Mouse (Mus musculus) kidney, embryonic 14.5 days (tissue): ENCODE measurements around the gene Ankrd39. TPM values are rescaled to one million over a fixed set of nuclear protein-coding genes. Genes with fewer than 3 reads are reported as not detected.
A peak's percentile ranks its signal among the peaks of the same experiment; 100 is the strongest.

Experiments used
- ATAC-seq: fragments of 200-750 bp; cut with Nextera tagmentation; 2 replicates; pipeline ENCODE4 v1.8.0; 2017; ENCODE audit warnings: moderate number of reproducible peaks, mild to moderate bottlenecking, moderate TSS enrichment, moderate library complexity; ENCODE audit not compliant: low FRiP score, low TSS enrichment
- H3K27ac ChIP-seq: fragments of 300-500 bp; sonication (generic); 2 replicates; pipeline ENCODE4 v1.5.1; 2014; ENCODE audit warnings: low read depth, mild to moderate bottlenecking, low read length, moderate library complexity, mixed read lengths
- H3K27me3 ChIP-seq: fragments of 300-500 bp; sonication (generic); 2 replicates; pipeline ENCODE4 v1.6.1; 2014; ENCODE audit warnings: mild to moderate bottlenecking, low read length; ENCODE audit not compliant: control insufficient read depth, insufficient read depth
- H3K36me3 ChIP-seq: fragments of 300-500 bp; sonication (generic); 2 replicates; pipeline ENCODE4 v1.6.1; 2014; ENCODE audit warnings: low read length, mixed read lengths; ENCODE audit not compliant: control insufficient read depth, insufficient read depth
- H3K4me1 ChIP-seq: fragments of 300-500 bp; sonication (generic); 2 replicates; pipeline ENCODE4 v1.6.1; 2014; ENCODE audit warnings: low read length, mixed read lengths; ENCODE audit not compliant: control insufficient read depth, insufficient read depth
- H3K4me2 ChIP-seq: fragments of 300-500 bp; sonication (generic); replicated peaks from 2 replicates; pipeline ENCODE4 v1.6.1; 2014; ENCODE audit warnings: low read depth, mild to moderate bottlenecking, low read length
- H3K4me3 ChIP-seq: fragments of 300-500 bp; sonication (generic); 2 replicates; pipeline ENCODE4 v1.5.1; 2014; ENCODE audit warnings: mild to moderate bottlenecking, low read length
- H3K9ac ChIP-seq: fragments of 300-500 bp; sonication (generic); 2 replicates; pipeline ENCODE4 v1.6.1; 2014; ENCODE audit warnings: low read depth, mild to moderate bottlenecking, low read length, moderate library complexity
- H3K9me3 ChIP-seq: fragments of 300-500 bp; sonication (generic); 2 replicates; pipeline ENCODE4 v1.6.1; 2016; ENCODE audit warnings: low read length; ENCODE audit not compliant: control insufficient read depth
- WGBS: fragments of 180-500 bp; shearing (Covaris S2); extraction: QIAGEN DNeasy Blood & Tissue Kit; methylation state at CpG from one replicate; pipeline ENCODE4 v1.1.7; 2014; 5-methylcytosine and 5-hydroxymethylcytosine counted together
- polyA plus RNA-seq: library from polyadenylated mRNA; unstranded; fragments of >200 nt; fragmentation: Nextera tagmentation; extraction: Ambion mirVana; gene quantifications from 2 replicates; pipeline ENCODE4 v1.2.1, GENCODE M21; 2014

Gene Ankrd39
- polyA plus RNA-seq: 22.4 and 22.7 TPM in 2 replicates

GRCm38 (mm10) chr1:36546888-36547471, at the start of gene Ankrd39:
Ankrd39 (minus strand) TSS chr1:36547445.
- Histone ChIP-seq H3K4me1 (peaks cover 29% of the 10 kb centered on the region), H3K9me3 (no peaks in the 10 kb centered on the region), H3K27me3 (no peaks in the 10 kb centered on the region), H3K4me2 (peak within 1 kb of the TSS; percentile 80), H3K36me3 (peaks cover 36% of the 10 kb centered on the region), H3K27ac (peak within 1 kb of the TSS; percentile 69), H3K9ac (peak within 1 kb of the TSS; percentile 75), H3K4me3 (peak within 1 kb of the TSS; percentile 73)
- peak; percentile 98 for ATAC-seq
- under 1% methylated on average over 43 of the region's 43 CpGs for WGBS

- H3K4me3 ChIP-seq: no peak overlapping the region
- H3K9ac ChIP-seq: 0 out of 2 replicates have a peak overlapping the region, but pooled peaks have one; percentile 7
- peaks cover 19% of the 10 kb centered on the region for H3K4me1 ChIP-seq
- no peaks in the 10 kb centered on the region for H3K27me3 ChIP-seq
- 38% methylated on average over 4 of the region's 4 CpGs for whole genome bisulfite sequencing
- H3K27ac ChIP-seq: no peak overlapping the region
- H3K9me3 ChIP-seq: no peaks in the 10 kb centered on the region
- no peak overlapping the region for H3K4me2 ChIP-seq
- ATAC-seq: peak; percentile 80; the same call in 1 of the 2 replicates
- no peaks in the 10 kb centered on the region for H3K36me3 ChIP-seq
Measured at GRCm38 (mm10) chr1:36596114-36596513, 48.9 kb upstream of the Ankrd39 start.

- no peaks in the 10 kb centered on the region for H3K27me3 ChIP-seq
- no peaks in the 10 kb centered on the region for H3K9me3 ChIP-seq
- no peak overlapping the region for H3K4me3 ChIP-seq
- no peak overlapping the region for H3K4me2 ChIP-seq
- no peaks in the 10 kb centered on the region for H3K36me3 ChIP-seq
- H3K9ac ChIP-seq: no peak overlapping the region
- H3K27ac ChIP-seq: 0 out of 2 replicates have a peak overlapping the region, but pooled peaks have one; percentile 7
- ATAC-seq: peak; percentile 68
- H3K4me1 ChIP-seq: peaks cover 19% of the 10 kb centered on the region
- 61% methylated on average over 10 of the region's 10 CpGs for WGBS
Measured at GRCm38 (mm10) chr1:36595167-36595931, 48.1 kb upstream of the Ankrd39 start.

GRCm38 (mm10) chr1:36593099-36593498, 45.9 kb upstream of the Ankrd39 start:
- H3K9ac ChIP-seq: no peak overlapping the region
- no peak overlapping the region for H3K4me2 ChIP-seq
- WGBS: 27% methylated on average over 1 of the region's 1 CpGs
- no peak overlapping the region for H3K4me3 ChIP-seq
- no peaks in the 10 kb centered on the region for H3K27me3 ChIP-seq
- peaks cover 33% of the 10 kb centered on the region for H3K4me1 ChIP-seq
- ATAC-seq: no peak
- H3K27ac ChIP-seq: no peak overlapping the region
- no peaks in the 10 kb centered on the region for H3K9me3 ChIP-seq
- H3K36me3 ChIP-seq: no peaks in the 10 kb centered on the region

- 53% methylated on average over 2 of the region's 2 CpGs for WGBS
- no peak for ATAC-seq
- H3K4me1 ChIP-seq: peaks cover 33% of the 10 kb centered on the region
- H3K27me3 ChIP-seq: no peaks in the 10 kb centered on the region
- no peak overlapping the region for H3K4me2 ChIP-seq
- H3K9ac ChIP-seq: no peak overlapping the region
- no peaks in the 10 kb centered on the region for H3K36me3 ChIP-seq
- no peak overlapping the region for H3K4me3 ChIP-seq
- no peaks in the 10 kb centered on the region for H3K9me3 ChIP-seq
- no peak overlapping the region for H3K27ac ChIP-seq
Measured at GRCm38 (mm10) chr1:36591408-36591807, 44.2 kb upstream of the Ankrd39 start.

- no peak for ATAC-seq
- H3K9ac ChIP-seq: no peak overlapping the region
- H3K4me3 ChIP-seq: no peak overlapping the region
- no peaks in the 10 kb centered on the region for H3K27me3 ChIP-seq
- H3K9me3 ChIP-seq: no peaks in the 10 kb centered on the region
- peaks cover 31% of the 10 kb centered on the region for H3K4me1 ChIP-seq
- H3K36me3 ChIP-seq: no peaks in the 10 kb centered on the region
- no peak overlapping the region for H3K4me2 ChIP-seq
- WGBS: 66% methylated on average over 9 of the region's 9 CpGs
- no peak overlapping the region for H3K27ac ChIP-seq
Measured at GRCm38 (mm10) chr1:36590664-36591063, 43.4 kb upstream of the Ankrd39 start.

GRCm38 (mm10) chr1:36589486-36589885, 42.2 kb upstream of the Ankrd39 start:
- Histone ChIP-seq H3K4me3 (no peak overlapping the region), H3K9ac (peak overlapping the region; percentile 1; the same call in 1 of the 2 replicates), H3K27ac (peak overlapping the region; percentile 65; the same call in 1 of the 2 replicates), H3K9me3 (no peaks in the 10 kb centered on the region), H3K4me2 (no peak overlapping the region), H3K4me1 (peaks cover 27% of the 10 kb centered on the region), H3K27me3 (no peaks in the 10 kb centered on the region), H3K36me3 (no peaks in the 10 kb centered on the region)
- peak; percentile 30; the same call in 1 of the 2 replicates for ATAC-seq
- 54% methylated on average over 6 of the region's 6 CpGs for WGBS

- H3K36me3 ChIP-seq: no peaks in the 10 kb centered on the region
- no peak overlapping the region for H3K4me3 ChIP-seq
- H3K9ac ChIP-seq: peak overlapping the region; percentile 28; the same call in 1 of the 2 replicates
- H3K9me3 ChIP-seq: no peaks in the 10 kb centered on the region
- no peaks in the 10 kb centered on the region for H3K27me3 ChIP-seq
- H3K4me2 ChIP-seq: 0 out of 2 replicates have a peak overlapping the region, but pooled peaks have one; percentile 2
- peaks cover 27% of the 10 kb centered on the region for H3K4me1 ChIP-seq
- ATAC-seq: peak; percentile 63
- peak overlapping the region; percentile 65; the same call in 1 of the 2 replicates for H3K27ac ChIP-seq
- 54% methylated on average over 13 of the region's 13 CpGs for WGBS
Measured at GRCm38 (mm10) chr1:36588476-36589450, 41.5 kb upstream of the Ankrd39 start.
